Mouse (Mus musculus) CH12.LX (cell line): Measurements from ENCODE around the gene Cdhr2.

ENCODE experiments used
- POLR2A ChIP-seq: IDR thresholded peaks from 2 replicates; pipeline ENCODE4 v1.6.1; 2011; ENCODE audit warnings: low read depth, mild to moderate bottlenecking, improper control_type of control experiment, low read length
- TBP ChIP-seq: conservative IDR thresholded peaks from 2 replicates; pipeline ENCODE4 v1.6.1; 2011; ENCODE audit warnings: low read depth, low read length, improper control_type of control experiment

DNA sequence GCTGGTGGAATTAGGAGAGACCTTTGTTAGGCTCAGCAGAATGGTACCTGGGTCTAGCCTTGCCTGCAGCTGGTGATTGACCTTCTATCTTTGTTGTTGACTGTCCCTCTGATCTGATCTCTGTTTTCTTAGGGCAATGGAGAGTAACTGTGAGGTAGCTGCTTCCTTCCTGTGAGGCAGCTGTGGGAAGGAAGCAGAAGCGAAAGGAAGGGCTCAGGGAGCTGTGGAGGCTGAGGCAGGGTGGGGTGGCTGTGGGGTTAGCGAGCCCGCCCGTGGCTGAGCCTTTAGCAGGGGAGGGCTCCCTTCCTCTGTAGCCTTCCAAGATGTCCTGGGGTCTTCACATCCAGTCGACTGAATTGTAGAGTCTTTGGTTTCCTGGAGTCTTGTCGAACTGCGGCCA is 1.2 kb downstream of the Cdhr2 start:
- TF ChIP-seq POLR2A (no peak), TBP (no peak)
